16 mouse cellular contexts compared by ENCODE assay signal in the genomic region with DNA sequence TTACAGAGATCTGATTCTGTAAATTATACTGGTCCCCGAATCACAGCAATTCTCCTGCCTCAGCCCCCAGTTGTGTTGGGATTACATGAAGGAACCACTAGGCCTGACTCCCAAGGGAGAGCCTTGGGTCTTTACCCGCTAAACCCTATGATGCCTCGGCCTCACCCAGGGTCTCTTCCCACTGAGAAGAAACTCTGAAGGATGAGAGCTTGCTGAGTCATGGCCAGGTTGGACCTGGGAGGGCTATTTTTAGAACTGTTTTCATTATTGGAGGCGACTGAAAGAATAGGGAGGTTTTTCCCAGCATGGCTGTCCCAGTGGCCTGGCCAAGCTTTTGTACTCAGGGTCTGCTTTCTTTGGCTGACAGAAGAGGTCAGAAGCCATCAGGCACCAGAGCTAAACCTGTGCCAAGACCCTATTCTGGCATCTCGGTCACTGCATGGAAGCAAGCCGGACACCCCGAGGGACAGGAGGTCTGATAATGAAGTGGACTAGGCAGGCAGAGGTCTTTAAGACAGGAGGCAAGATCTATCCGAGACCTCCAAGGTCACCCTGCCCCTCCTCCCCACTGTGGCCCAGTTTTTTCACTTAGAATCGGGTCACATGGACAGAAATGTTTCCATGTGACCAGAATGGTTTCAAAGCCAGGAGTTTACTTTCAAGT. TPM values are rescaled to one million over a fixed set of nuclear protein-coding genes. Genes with fewer than 3 reads are reported as not detected.
DNase-seq lines count a peak whose midpoint lies in the region; ATAC-seq lines count a peak whose summit lies in the region.
"Had no signal": no experiment of that assay in that cellular context is flagged by ENCODE, and none has a peak within 500 bp of the region (broad histone marks: within the 10 kb centered on the region; RNA-seq: fewer than 3 reads in every experiment).

No protein-coding gene starts in this region.

- H3K9me3 ChIP-seq in kidney, embryonic 15.5 days (replicated peaks) = no peaks in the 10 kb centered on the region
- H3K9me3 ChIP-seq: liver, embryonic 12.5 days; midbrain, embryonic 13.5 days had no signal

- no peaks in the 10 kb centered on the region for H3K27me3 ChIP-seq in kidney, embryonic 15.5 days

- peaks cover 22% of the 10 kb centered on the region; the same call in 1 of the 2 replicates for H3K4me1 ChIP-seq in kidney, embryonic 15.5 days
- H3K4me1 ChIP-seq: midbrain, embryonic 13.5 days had no signal

- no peak for ATAC-seq in kidney, embryonic 15.5 days (replicated peaks; ENCODE audit: low FRiP score)
- ATAC-seq: liver, embryonic 12.5 days; midbrain, embryonic 13.5 days had no signal

- peak; percentile 62 for DNase-seq in kidney, adult 9 months
- peak; percentile 43 for DNase-seq in NIH3T3 (ENCODE audit: low read depth)
- peak; percentile 71 for DNase-seq in adrenal gland, postnatal 14 days
- peak; percentile 24 to 33 for DNase-seq in heart, postnatal 10 days
- no peak for DNase-seq in layer of hippocampus, adult 18-20 months (ENCODE audit: low spot score in 2 of 2)
- DNase-seq in lung, adult 18-20 months = no peak
- DNase-seq in thymus, adult 18-20 months = no peak
- DNase-seq: lung, postnatal 36 days; thymus, adult 2 months had no signal

- intact Hi-C loops in heart, postnatal 10 days (cut with DNase I) = loop anchor here (5.0 kb wide), 1 partner anchor 205 kb away; no protein-coding TSS in a partner anchor

- no peak overlapping the region for H3K27ac ChIP-seq in kidney, embryonic 15.5 days
- H3K27ac ChIP-seq: liver, embryonic 12.5 days; midbrain, embryonic 13.5 days had no signal

- H3K9ac ChIP-seq in kidney, embryonic 15.5 days = no peak overlapping the region
- H3K9ac ChIP-seq: liver, embryonic 12.5 days; midbrain, embryonic 13.5 days had no signal

- no peaks in the 10 kb centered on the region for H3K36me3 ChIP-seq in kidney, embryonic 15.5 days
- H3K36me3 ChIP-seq: liver, embryonic 12.5 days; midbrain, embryonic 13.5 days had no signal

- no peak overlapping the region for H3K4me2 ChIP-seq in kidney, embryonic 15.5 days
- H3K4me2 ChIP-seq: liver, embryonic 12.5 days; midbrain, embryonic 13.5 days had no signal

- WGBS in kidney, embryonic 15.5 days = 65% methylated on average over 9 of the region's 9 CpGs

- no peak overlapping the region for H3K4me3 ChIP-seq in kidney, embryonic 15.5 days (replicated peaks)
- H3K4me3 ChIP-seq: liver, embryonic 12.5 days; midbrain, embryonic 13.5 days had no signal

RNA-seq across cellular contexts. Expression of a gene that starts 10.8 kb away (rescaled TPM):
- 12.1 and 13.1 TPM in 2 replicates for polyA plus RNA-seq in kidney, embryonic 15.5 days (2015; fragmentation: Nextera tagmentation; extraction: Ambion mirVana)
- 0.86 and 1.6 TPM in 2 replicates for total RNA-seq in adrenal gland, postnatal 14 days (2021)
- total RNA-seq in heart, postnatal 10 days (2021) = 1 to 10 TPM in 1 of 2 experiments, under 1 TPM in 1; 0.72 to 1.1 TPM
- total RNA-seq in layer of hippocampus, adult 18-20 months (2021) = 10 to 100 TPM; 37.0 to 42.6 TPM
- total RNA-seq: hematopoietic stem cell, adult 5-6 weeks had no signal

RNA-seq across cellular contexts. Expression of a gene that starts 38.5 kb away (rescaled TPM):
- polyA plus RNA-seq in kidney, embryonic 15.5 days (2015; fragmentation: Nextera tagmentation; extraction: Ambion mirVana) = not detected in 2 replicates
- 0.37 and 2.3 TPM in 2 replicates for total RNA-seq in adrenal gland, postnatal 14 days (2021)
- not detected for total RNA-seq in heart, postnatal 10 days (2021)
- total RNA-seq in layer of hippocampus, adult 18-20 months (2021) = under 1 TPM; 0.15 to 0.23 TPM
- total RNA-seq: gastrocnemius, adult 18-20 months; hematopoietic stem cell, adult 5-6 weeks had no signal
- polyA plus RNA-seq: embryonic facial prominence, embryonic 11.5 days; intestine, embryonic 14.5 days; midbrain, embryonic 13.5 days had no signal

RNA-seq across cellular contexts. Expression of a gene that starts 40.5 kb away (rescaled TPM):
- 138 and 142 TPM in 2 replicates for polyA plus RNA-seq in kidney, embryonic 15.5 days (2015; fragmentation: Nextera tagmentation; extraction: Ambion mirVana)
- 60.1 and 71.0 TPM in 2 replicates for total RNA-seq in adrenal gland, postnatal 14 days (2021)
- total RNA-seq in heart, postnatal 10 days (2021) = 100 to 1,000 TPM; 107 to 110 TPM
- total RNA-seq in layer of hippocampus, adult 18-20 months (2021) = 100 to 1,000 TPM; 138 to 153 TPM

Comparison
In these comparisons a context has a peak if more than half of its experiments do, and no peak if none do; other contexts are left out.
1. DNase-seq: peak in kidney, adult 9 months (single experiment), NIH3T3 (single experiment), adrenal gland, postnatal 14 days (single experiment) and heart, postnatal 10 days (2 of 2); none in layer of hippocampus, adult 18-20 months (0 of 2), lung, adult 18-20 months (0 of 2) and thymus, adult 18-20 months (0 of 2).
2. RNA of a gene that starts 10.8 kb away (total RNA-seq): 37.0 to 42.6 TPM in layer of hippocampus, adult 18-20 months; 0.86 to 1.6 TPM in adrenal gland, postnatal 14 days and 0.72 to 1.1 TPM in heart, postnatal 10 days; every median in the first group is over 10 times any median in the second.